Mouse (Mus musculus) mature B cell (primary cell): ENCODE measurements around the gene Snx32.

Experiments used
- in situ Hi-C: fragments of 300-500 bp; cut with MboI; formaldehyde crosslinking; loops from 2 replicates; pipeline ENCODE4 v1.14.3; 2019

The Snx32 gene

DNA sequence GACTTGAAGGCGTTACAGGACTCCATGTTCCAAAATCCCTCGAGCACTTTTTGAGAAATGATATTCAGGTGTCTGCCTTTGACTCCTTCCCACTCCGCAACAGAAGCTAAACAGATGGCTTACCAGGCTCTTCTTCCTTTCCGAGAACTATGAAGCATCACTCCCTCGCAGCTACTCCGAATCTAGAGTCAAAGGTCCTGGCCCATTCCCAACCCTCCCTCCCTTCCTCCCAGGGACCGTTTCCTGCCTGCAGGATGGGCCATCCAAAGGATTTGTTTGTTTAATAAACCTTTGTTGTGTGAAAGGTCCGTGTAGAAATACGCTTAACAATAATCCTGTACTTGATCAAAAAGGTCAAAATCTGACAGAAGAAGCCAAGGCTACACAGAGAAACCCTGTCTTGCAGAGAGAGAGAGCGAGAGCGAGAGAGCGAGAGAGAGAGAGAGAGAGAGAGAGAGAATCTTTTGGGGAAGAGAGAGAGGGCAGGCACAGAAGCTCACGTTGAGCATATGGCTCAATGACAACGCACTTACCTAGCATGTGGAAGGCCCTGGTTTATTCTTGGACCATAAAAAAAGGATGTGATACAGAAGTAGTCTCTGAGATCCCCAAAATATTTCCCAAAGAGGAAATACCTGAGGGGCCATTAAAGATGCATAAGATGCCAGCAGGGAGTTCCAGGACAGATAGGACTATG is 52.4 kb downstream of the Snx32 start, which contains the start of gene Ccdc85b:
Ccdc85b (minus strand) TSS at position 149 of the 697 bp plus-strand sequence.
- in situ Hi-C loops, result no loop called here

DNA sequence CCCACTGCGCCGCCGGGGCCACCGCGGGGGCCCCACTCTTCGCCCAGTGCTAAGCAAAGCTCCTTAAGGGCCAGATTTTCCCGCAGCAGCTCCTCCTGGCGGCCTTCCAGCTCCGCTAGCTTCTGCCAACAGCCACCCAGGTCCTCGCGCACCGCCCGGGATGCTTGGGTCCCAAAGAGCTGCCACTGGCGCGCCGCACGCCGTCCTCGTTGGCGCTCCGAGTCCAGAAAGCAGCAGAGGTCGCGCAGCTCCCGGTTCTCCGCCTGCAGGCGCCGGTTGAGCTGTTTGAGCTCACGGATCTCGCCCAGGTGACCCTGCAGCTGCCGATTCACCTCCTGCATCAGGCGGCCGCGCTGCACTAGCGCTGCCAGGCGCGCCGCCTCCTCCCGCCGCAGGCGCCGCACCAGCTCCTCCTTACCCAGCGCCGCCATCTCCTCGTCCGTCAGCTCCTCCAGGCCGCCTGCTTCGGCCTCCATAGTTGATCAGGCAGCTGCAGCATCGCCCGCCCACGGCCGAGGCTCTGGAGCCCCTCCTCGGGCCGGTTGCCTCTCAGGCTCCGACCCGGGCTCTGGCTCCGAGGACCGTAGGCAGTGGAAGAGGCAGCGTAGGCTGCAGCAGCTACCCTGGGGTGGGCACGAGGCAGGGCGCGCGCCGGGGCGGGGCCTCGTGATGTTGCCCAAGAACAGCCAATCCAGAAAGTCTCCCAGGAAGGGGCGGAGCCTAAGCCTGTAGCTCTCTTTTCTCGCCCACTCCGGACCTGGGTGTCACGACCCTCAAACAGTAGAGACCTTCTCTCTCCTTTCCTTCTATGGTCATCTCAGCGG is 53.2 kb downstream of the Snx32 start:
- in situ Hi-C loops, result no loop called here

DNA sequence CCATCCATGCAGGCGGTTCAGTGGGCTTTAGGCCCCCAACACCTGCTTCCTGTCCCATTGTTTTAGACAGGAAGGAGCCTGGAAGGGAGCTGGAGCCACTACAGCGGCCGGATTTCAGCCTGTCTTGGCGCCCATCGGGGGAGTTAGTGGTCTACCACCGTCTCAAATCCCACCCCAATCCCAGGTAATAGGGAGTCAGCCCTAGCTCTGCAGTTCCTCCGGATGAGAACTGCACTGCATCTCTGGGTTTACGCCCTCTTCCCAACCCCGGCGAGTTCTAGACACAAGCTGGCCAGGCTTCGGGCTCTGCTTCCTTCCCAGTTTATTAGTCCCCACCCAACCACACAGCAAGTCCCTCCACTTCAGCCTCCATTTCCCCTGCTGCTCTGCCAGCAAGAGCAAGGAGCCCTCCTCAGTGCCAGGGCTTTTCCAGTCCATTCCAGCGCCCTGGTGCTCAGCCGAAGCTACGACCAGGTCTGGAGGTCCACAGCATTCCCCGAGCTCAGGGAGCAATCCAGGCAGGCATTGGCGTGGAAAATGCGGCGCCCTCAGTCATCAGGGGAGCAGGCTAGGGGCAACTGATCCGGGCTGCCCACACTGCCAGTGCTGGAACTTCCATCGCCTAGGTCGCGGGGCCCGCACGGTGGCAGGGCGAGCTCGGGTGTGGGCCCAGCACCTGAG is 54.0 kb downstream of the Snx32 start:
- in situ Hi-C loops, result no loop called here

DNA sequence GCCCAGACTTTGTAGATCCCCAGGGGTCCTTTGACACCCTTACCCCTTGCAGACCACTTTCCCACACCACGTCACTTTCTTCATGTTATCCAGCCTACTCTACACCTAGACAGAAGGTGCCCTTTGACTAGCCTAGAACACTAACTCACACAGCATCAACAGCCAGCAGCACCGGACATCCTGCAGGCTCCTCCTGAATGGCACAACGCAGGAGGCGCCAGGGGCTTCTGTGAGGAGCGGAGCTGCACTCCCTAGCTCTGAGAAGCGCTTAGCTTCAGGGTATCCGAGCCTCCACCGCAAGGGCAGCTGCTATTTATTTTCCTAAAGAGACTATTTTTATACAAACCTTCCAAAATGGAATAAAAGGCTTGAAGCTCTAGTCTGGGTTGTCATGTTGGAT is 54.8 kb downstream of the Snx32 start:
- in situ Hi-C loops, result no loop called here

DNA sequence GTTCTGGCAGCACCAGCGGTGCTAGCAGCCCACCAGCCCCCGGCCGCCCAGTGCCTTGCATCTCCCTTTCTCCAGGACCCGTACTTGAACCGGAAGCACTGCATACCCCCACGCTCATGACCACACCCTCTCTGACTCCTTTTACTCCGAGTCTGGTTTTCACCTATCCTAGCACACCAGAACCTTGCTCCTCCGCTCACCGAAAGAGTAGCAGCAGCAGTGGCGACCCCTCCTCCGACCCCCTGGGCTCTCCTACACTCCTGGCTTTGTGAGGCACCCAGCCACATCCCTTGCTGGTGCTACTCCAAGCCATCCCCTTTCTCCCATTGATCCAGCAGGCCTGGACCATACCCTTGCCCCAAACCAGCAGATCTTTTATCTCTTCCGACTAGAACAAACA is 55.3 kb downstream of the Snx32 start:
- in situ Hi-C loops, result no loop called here

DNA sequence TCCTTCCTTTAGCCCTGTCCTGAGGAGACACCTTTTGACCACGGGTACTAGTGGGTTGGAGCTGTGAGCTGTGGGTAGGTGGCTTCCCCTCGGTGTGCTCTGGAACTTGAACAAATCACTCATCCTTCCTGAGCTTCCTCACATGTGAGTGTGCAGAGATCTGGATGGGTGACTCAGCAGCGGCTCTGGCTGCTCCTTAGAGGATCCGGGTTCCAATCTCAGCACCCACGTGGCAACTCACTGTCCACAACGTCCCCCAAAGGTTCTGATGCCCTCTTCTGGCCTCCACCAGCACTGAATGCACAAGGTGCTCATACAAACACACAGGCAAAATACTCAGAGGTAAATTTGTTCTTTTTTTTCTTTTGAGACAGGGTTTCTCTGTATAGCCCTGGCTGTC is 58.6 kb downstream of the Snx32 start:
- in situ Hi-C loops, result no loop called here

DNA sequence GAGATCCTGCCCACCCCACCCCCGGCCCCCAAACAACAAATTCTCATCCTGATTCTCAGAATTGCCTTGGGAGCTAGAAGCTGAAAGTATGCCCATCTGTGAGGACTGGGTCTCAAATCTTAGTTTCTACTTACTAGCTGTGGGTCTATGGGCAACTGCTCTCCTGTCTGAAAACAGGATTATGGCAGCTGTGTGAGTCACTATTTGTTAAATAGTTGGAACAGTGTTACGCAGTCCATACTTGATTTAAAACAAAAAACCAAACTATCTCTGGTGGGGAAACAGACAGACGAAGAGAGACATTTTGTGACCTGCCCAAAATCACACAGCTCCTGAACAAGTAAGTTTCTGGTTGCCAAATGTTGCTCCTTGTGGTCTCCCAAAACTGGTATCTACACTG is 60.7 kb downstream of the Snx32 start:
- in situ Hi-C loops, result no loop called here

DNA sequence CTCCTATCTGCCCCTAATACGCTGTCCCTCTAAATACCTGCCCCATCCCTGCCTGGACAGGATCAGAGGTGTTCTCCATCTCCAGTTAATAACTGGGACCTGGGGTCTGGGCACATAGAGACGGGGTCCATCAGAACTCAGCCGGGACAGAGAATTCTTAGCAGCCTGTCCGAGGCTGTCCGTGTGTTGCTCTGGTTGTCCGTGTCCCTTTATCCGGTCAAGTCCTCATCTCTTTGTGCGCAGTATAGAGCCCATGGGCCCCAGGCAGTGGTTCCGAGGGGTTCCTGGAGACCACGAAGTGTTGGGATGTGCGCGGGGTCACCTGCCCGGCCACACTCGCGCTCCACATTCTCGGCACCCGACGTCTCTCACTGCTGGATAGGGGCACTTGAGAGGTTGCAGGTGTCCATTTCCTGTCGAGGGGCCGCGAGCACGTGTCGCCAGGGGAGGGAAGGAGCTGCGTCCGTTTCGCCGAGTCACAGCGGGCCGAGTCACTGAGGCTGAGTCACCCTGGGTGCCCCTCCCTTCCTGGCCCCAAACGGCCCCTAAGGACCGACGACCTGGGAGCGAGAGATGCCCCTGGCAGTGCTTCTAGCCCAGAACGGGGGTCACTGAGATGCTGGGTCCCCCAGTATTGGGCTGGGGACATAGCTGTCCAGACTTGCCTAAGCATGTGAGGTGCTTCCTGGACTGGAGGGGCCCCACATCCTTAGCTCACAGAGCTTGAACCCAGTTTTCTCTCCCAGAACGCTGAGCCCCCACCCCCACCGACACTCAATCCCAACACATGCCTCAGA is 61.8 kb downstream of the Snx32 start:
- in situ Hi-C loops, result no loop called here

DNA sequence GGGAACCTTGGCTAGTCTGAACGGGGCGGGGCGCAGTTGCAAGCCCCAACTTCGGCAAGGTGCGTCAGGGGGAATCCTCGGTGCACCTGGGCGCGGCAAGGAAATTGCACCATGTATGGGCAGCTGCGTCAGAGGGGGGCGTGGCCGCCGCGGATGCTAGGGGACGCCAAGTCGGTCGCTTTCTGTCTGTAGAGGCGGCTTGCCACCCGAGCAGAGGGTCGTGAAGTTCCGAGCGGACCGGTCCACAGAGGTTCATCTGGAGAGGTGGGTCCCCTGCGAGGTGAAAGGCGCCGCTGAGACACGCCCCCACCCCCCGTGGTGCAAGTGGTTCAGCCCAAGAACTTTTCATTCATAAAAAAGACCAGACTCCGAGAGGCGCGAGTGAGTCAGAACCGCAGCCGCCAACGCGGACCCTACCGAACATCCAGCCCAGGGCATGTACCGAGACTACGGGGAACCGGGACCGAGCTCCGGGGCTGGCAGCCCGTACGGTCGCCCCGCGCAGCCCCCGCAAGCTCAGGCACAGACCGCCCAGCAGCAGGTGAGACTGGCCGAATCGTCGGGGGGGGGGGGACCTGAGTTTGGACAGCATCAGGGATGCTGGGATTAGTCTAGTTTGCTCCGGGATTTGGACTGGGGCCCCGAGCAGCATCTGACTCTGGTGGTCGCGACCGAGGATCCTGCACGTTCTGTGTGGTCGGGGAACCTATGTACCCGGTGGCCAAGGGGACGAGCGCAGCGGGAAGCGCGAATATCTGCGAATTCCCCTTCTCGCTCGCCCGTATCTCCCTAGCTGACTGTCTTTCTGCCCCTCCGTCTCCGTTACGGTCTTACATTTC is 62.6 kb downstream of the Snx32 start, which contains the start of gene Fosl1:
Fosl1 (plus strand) TSS at position 33 of the 839 bp plus-strand sequence.
- in situ Hi-C loops, result no loop called here

DNA sequence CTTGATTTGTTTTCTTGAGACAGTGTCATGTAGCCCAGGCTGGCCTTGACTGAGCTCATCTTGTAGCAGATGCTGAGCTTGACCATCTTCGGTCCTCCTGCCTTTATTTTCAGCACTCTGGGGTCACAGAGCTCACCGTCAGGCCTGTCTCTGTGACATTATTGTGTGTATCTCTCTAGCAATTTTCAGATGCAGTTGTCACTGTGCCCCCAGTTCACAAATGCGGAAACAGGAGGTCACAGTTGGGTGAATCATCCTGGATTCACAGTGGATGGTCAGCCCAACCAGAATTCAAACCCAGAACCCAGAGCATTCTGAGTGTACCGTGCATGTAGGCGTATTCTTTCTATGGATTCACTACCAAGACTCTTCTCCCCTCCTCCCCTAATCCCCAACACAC is 64.6 kb downstream of the Snx32 start:
- in situ Hi-C loops, result no loop called here

DNA sequence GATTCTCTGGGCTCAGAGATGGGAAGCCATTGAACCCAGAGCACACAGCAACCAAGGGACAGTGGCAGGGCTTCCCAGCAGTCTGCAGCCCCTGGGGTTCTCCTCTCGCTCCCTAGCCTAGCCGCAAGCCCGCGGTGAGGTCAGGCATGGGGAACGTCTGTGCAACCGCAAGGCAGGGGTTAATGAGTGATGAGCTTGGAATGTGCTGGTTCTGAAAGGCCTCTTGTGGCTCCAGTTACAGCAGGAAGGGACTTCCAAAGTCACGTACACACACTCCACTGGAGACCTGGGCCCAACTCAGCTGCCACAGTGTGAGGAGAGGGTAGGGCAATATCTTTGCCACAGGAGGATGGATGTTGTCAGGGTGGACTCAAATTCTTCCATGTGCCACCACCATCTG is 65.4 kb downstream of the Snx32 start:
- in situ Hi-C loops, result no loop called here

DNA sequence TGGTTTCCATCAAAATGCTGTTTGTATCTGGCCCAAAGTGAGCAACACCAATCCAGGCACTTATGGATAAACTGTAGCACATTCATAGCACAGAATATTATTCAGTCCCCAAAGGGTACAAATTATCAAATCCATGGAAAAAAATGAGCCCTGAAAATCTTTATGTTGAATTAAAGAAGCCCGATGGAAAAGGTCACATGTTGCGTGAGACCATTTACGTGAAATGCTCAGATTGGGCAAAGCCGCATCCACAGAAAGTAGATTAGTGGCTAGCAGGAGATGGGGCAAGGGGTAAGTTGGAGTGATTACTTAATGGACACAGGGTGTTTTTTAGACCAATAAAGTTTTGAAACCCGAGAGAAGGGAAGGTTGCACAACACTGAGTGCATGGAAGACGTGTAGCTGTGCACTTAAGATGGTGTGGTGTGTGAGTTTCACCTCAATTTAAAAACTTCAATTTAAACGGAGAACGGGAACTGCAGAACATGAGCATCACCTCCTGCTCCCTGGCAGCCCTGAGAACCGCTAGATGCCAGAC is 65.9 kb downstream of the Snx32 start:
- in situ Hi-C loops, result no loop called here
